ENCODE assay signal across 8 mouse cellular contexts in the genomic region with DNA sequence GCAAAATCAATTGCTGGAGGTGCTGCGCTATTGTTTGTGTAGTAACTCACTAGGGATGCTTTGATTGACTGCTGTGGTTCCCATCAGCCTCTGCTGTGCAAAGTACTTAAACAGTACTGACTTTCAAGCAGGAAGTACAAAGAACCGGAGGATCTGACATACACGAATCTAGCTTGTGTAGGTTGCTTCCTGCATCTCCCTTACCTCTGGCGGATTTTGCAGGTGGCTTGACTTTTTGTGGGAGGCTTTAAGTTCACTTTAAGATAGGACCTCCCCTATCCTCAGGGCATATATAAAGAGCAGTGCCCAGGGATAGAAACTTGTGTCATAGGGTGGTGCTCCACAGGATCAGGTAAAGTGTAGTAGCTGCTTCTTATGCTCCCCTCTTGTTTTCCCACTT. TPM values are rescaled to one million over a fixed set of nuclear protein-coding genes. Genes with fewer than 3 reads are reported as not detected.
DNase-seq lines count a peak whose midpoint lies in the region; ATAC-seq and TF ChIP-seq lines count a peak whose summit lies in the region.

No protein-coding gene starts in this region.

- WGBS in heart, embryonic 15.5 days = 47% methylated on average over 4 of the region's 4 CpGs
- 22% methylated on average over 4 of the region's 4 CpGs for WGBS in hindbrain, postnatal 0 days
- WGBS in neural tube, embryonic 13.5 days = 12% methylated on average over 4 of the region's 4 CpGs

- DNase-seq in heart, postnatal 36 days = no peak
- peak; percentile 72 for DNase-seq in brain, embryonic 14.5 days (ENCODE audit: low read depth)
- DNase-seq in hindbrain, postnatal 0 days (ENCODE audit: low spot score) = no peak
- no peak for DNase-seq in left cerebral cortex, adult 11 months (ENCODE audit: low spot score)
- no peak for DNase-seq in lung, postnatal 14 days
- DNase-seq in adrenal gland, adult (ENCODE audit: inconsistent age in 2 of 2, low spot score in 1 of 2) = no peak

- TF ChIP-seq CTCF in brain, embryonic 14.5 days (IDR thresholded peaks at IDR 0.05; ENCODE audit: borderline replicate concordance, extremely low read depth, insufficient read depth, insufficient read length) = no peak
- no peak for TF ChIP-seq CTCF in hindbrain, postnatal 0 days (IDR thresholded peaks at IDR 0.05; ENCODE audit: low read depth)

- H3K4me2 ChIP-seq in heart, embryonic 15.5 days = peak overlapping the region; percentile 75
- H3K4me2 ChIP-seq in hindbrain, postnatal 0 days (ENCODE audit: low read depth, low read length) = peak overlapping the region; percentile 71
- peak overlapping the region; percentile 60 for H3K4me2 ChIP-seq in neural tube, embryonic 13.5 days

- TF ChIP-seq POLR2A in brain, embryonic 14.5 days (IDR thresholded peaks at IDR 0.05; ENCODE audit: borderline replicate concordance, extremely low read depth, insufficient read depth, insufficient read length, poor library complexity, severe bottlenecking) = no peak

- peak overlapping the region; percentile 31; the same call in 1 of the 2 replicates for H3K27ac ChIP-seq in heart, embryonic 15.5 days
- H3K27ac ChIP-seq in hindbrain, postnatal 0 days = no peak overlapping the region
- H3K27ac ChIP-seq in neural tube, embryonic 13.5 days (replicated peaks) = peak overlapping the region; percentile 29; the same call in 1 of the 2 replicates

- no peaks in the 10 kb centered on the region for H3K36me3 ChIP-seq in heart, embryonic 15.5 days
- H3K36me3 ChIP-seq in hindbrain, postnatal 0 days (ENCODE audit: insufficient read depth, low read length) = no peaks in the 10 kb centered on the region
- H3K36me3 ChIP-seq in neural tube, embryonic 13.5 days = no peaks in the 10 kb centered on the region

- H3K4me1 ChIP-seq in heart, embryonic 15.5 days (replicated peaks) = peaks cover 23% of the 10 kb centered on the region
- H3K4me1 ChIP-seq in hindbrain, postnatal 0 days (ENCODE audit: insufficient read depth, low read length) = no peaks in the 10 kb centered on the region; the same call in 1 of the 2 replicates
- H3K4me1 ChIP-seq in neural tube, embryonic 13.5 days (replicated peaks) = peaks cover 58% of the 10 kb centered on the region

- H3K4me3 ChIP-seq in heart, embryonic 15.5 days = peak overlapping the region; percentile 25
- peak overlapping the region; percentile 81; the same call in 1 of the 2 replicates for H3K4me3 ChIP-seq in hindbrain, postnatal 0 days (ENCODE audit: low read length)
- peak overlapping the region; percentile 88 for H3K4me3 ChIP-seq in neural tube, embryonic 13.5 days

- peaks cover 3% of the 10 kb centered on the region; the same call in 1 of the 2 replicates for H3K27me3 ChIP-seq in heart, embryonic 15.5 days
- peaks cover 14% of the 10 kb centered on the region; the same call in 1 of the 2 replicates for H3K27me3 ChIP-seq in hindbrain, postnatal 0 days (ENCODE audit: insufficient read depth, low read length)
- peaks cover 30% of the 10 kb centered on the region for H3K27me3 ChIP-seq in neural tube, embryonic 13.5 days

- ATAC-seq in heart, embryonic 15.5 days (replicated peaks; ENCODE audit: insufficient number of reproducible peaks, insufficient read depth, low FRiP score, low read depth) = no peak
- no peak for ATAC-seq in hindbrain, postnatal 0 days
- no peak for ATAC-seq in neural tube, embryonic 13.5 days (ENCODE audit: low read depth)

- no peak overlapping the region for H3K9ac ChIP-seq in heart, embryonic 15.5 days
- H3K9ac ChIP-seq in hindbrain, postnatal 0 days (replicated peaks; ENCODE audit: low read length) = no peak overlapping the region
- peak overlapping the region; percentile 94 for H3K9ac ChIP-seq in neural tube, embryonic 13.5 days

- intact Hi-C loops in heart, postnatal 36 days (cut with DNase I) = loop anchor here (5.0 kb wide), 3 partner anchors 99 to 141 kb away; no protein-coding TSS in a partner anchor

- no peaks in the 10 kb centered on the region for H3K9me3 ChIP-seq in heart, embryonic 15.5 days (replicated peaks)
- H3K9me3 ChIP-seq in hindbrain, postnatal 0 days (ENCODE audit: low read length) = no peaks in the 10 kb centered on the region
- no peaks in the 10 kb centered on the region for H3K9me3 ChIP-seq in neural tube, embryonic 13.5 days

RNA-seq across cellular contexts. Expression of a gene that starts 2.3 kb away (rescaled TPM):
- 6.8 and 7.5 TPM in 2 replicates for polyA plus RNA-seq in heart, embryonic 15.5 days (2015; fragmentation: Nextera tagmentation; extraction: Ambion mirVana)
- 10 to 100 TPM; 13.3 to 16.2 TPM for total RNA-seq in heart, postnatal 36 days (2021)
- 22.4 and 31.5 TPM in 2 replicates for polyA plus RNA-seq in brain, embryonic 14.5 days (2012; rRNA removed)
- total RNA-seq in hindbrain, postnatal 0 days (2014; rRNA removed) = 10.6 and 11.1 TPM in 2 replicates
- 1.0 and 1.7 TPM in 2 replicates for polyA plus RNA-seq in hindbrain, postnatal 0 days (2015; fragmentation: Nextera tagmentation; extraction: Ambion mirVana)
- polyA plus RNA-seq in neural tube, embryonic 13.5 days (2015; fragmentation: Nextera tagmentation; extraction: Ambion mirVana) = 3.5 and 4.0 TPM in 2 replicates

Comparison
In these comparisons a context has a peak if more than half of its experiments do, and no peak if none do; other contexts are left out.
1. H3K4me3 ChIP-seq: peak in every context shown above with its lines; median percentile 88 in neural tube, embryonic 13.5 days; 81 in hindbrain, postnatal 0 days; 25 in heart, embryonic 15.5 days.